Mouse (Mus musculus) liver, adult 2 months (tissue): Measurements from ENCODE around the gene Mpp1.

Experiments used
- CTCF ChIP-seq: fragments of 200-500 bp; IDR thresholded peaks from 2 replicates; pipeline ENCODE4 v1.5.1; 2011; ENCODE audit warnings: low read depth, low read length, control low read depth
- POLR2A ChIP-seq: fragments of 200-500 bp; IDR thresholded peaks from 2 replicates; pipeline ENCODE4 v1.6.1; 2011; ENCODE audit warnings: low read length, control low read depth; ENCODE audit not compliant: insufficient read depth; ENCODE audit errors: extremely low read depth

DNA sequence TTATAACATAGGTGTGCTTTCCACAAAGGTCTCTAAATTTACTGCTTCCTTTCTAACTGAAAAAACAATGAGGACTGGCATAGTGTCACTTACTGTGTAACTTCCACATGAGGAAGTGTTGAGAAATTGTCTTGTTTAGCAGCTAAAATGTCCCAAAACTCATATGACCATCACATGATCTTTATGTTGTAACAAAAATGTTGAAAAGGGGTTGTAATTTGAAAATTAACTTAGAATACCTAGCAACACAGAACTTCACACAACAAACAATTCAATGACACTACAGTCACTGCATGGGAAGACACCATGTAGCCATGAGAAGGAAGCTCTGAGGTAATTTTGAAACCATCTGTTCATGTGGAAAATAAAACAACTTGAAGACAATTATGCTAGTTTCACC lies 3.9 kb downstream of the Mpp1 start:
- no peak for TF ChIP-seq CTCF
- no peak for TF ChIP-seq POLR2A
